Mouse (Mus musculus): Measurements from ENCODE around the gene Tbc1d13. TPM values are rescaled to one million over a fixed set of nuclear protein-coding genes. Genes with fewer than 3 reads are reported as not detected.

The Tbc1d13 gene
- 61.3 and 63.8 TPM in 2 replicates for polyA plus RNA-seq (2012; rRNA removed)

GRCm38 (mm10) chr2:30133613-30134377 is at the start of gene Tbc1d13:
TSS of gene Tbc1d13 (plus strand) at chr2:30133746.

GRCm38 (mm10) chr2:30093471-30094207 is 39.9 kb upstream of the Tbc1d13 start, which contains the start of gene Zdhhc12:
TSS of gene Zdhhc12 (minus strand) at chr2:30093648.

GRCm38 (mm10) chr2:30124472-30125274 is 8.9 kb upstream of the Tbc1d13 start, which contains the start of gene Zer1:
TSS of gene Zer1 (minus strand) at chr2:30124585.

GRCm38 (mm10) chr2:30171371-30171996 is 37.9 kb downstream of the Tbc1d13 start, which contains the start of gene Endog:
TSS of gene Endog (plus strand) at chr2:30171493.

GRCm38 (mm10) chr2:30177700-30178675 is 44.4 kb downstream of the Tbc1d13 start, which contains the start of gene Spout1:
TSS of gene Spout1 (minus strand) at chr2:30178459.

Other genes starting within 250 kb of the Tbc1d13 start
- gene Odf2, start 244.5 kb upstream of the Tbc1d13 start, polyA plus RNA-seq (2012; rRNA removed) = 92.1 and 102 TPM in 2 replicates
- 55.0 and 55.1 TPM in 2 replicates for gene Gle1, start 198.3 kb upstream of the Tbc1d13 start, polyA plus RNA-seq (2012; rRNA removed)
- gene Sptan1, start 168.2 kb upstream of the Tbc1d13 start, polyA plus RNA-seq (2012; rRNA removed) = 550 and 589 TPM in 2 replicates
- gene Wdr34, start 84.9 kb upstream of the Tbc1d13 start, polyA plus RNA-seq (2012; rRNA removed) = 63.2 and 64.7 TPM in 2 replicates
- 346 and 393 TPM in 2 replicates for gene Set, start 76.4 kb upstream of the Tbc1d13 start, polyA plus RNA-seq (2012; rRNA removed)
- gene Pkn3, start 56.1 kb upstream of the Tbc1d13 start, polyA plus RNA-seq (2012; rRNA removed) = 9.1 TPM in 2 replicates
- 30.2 and 39.0 TPM in 2 replicates for gene Zdhhc12, start 40.1 kb upstream of the Tbc1d13 start, polyA plus RNA-seq (2012; rRNA removed)
- 69.0 TPM in 2 replicates for gene Zer1, start 9.2 kb upstream of the Tbc1d13 start, polyA plus RNA-seq (2012; rRNA removed)
- 14.6 and 18.2 TPM in 2 replicates for gene Endog, start 37.7 kb downstream of the Tbc1d13 start, polyA plus RNA-seq (2012; rRNA removed)
- gene Spout1, start 44.7 kb downstream of the Tbc1d13 start, polyA plus RNA-seq (2012; rRNA removed) = 54.3 and 55.7 TPM in 2 replicates
- gene Kyat1, start 72.1 kb downstream of the Tbc1d13 start, polyA plus RNA-seq (2012; rRNA removed) = 31.1 and 32.9 TPM in 2 replicates
- 26.6 and 28.7 TPM in 2 replicates for gene Lrrc8a, start 104.0 kb downstream of the Tbc1d13 start, polyA plus RNA-seq (2012; rRNA removed)
- gene Gm28035, start 106.8 kb downstream of the Tbc1d13 start, polyA plus RNA-seq (2012; rRNA removed) = 11.1 and 16.3 TPM in 2 replicates
- gene Phyhd1, start 132.5 kb downstream of the Tbc1d13 start, polyA plus RNA-seq (2012; rRNA removed) = 16.7 and 19.0 TPM in 2 replicates
- gene Gm28038, start 147.3 kb downstream of the Tbc1d13 start, polyA plus RNA-seq (2012; rRNA removed) = not detected in 2 replicates
- gene Dolk, start 152.6 kb downstream of the Tbc1d13 start, polyA plus RNA-seq (2012; rRNA removed) = 11.0 and 12.2 TPM in 2 replicates
- gene Nup188, start 152.7 kb downstream of the Tbc1d13 start, polyA plus RNA-seq (2012; rRNA removed) = 42.1 and 44.5 TPM in 2 replicates
- gene Sh3glb2, start 225.6 kb downstream of the Tbc1d13 start, polyA plus RNA-seq (2012; rRNA removed) = 289 and 290 TPM in 2 replicates
- gene Miga2, start 230.5 kb downstream of the Tbc1d13 start, polyA plus RNA-seq (2012; rRNA removed) = 36.1 and 36.8 TPM in 2 replicates

All from central nervous system, embryonic 14 days (tissue).